Mouse (Mus musculus) c-Kit-negative CD71-positive TER-119-positive erythroid progenitor cells, embryonic 14.5 days (primary cell): ENCODE data around the gene Prr15.

Source experiments
- DNase-seq: peaks from one replicate; pipeline ENCODE4 v3.0.0-alpha.2; 2013; ENCODE audit warnings: low read depth, low spot score

The Prr15 gene

GRCm38 (mm10) chr6:54325246-54325885, at the start of gene Prr15:
Prr15 (plus strand) TSS chr6:54325835.
- no peak for DNase-seq

GRCm38 (mm10) chr6:54277234-54277633, 48.4 kb upstream of the Prr15 start:
- no peak for DNase-seq

GRCm38 (mm10) chr6:54277828-54278227, 47.8 kb upstream of the Prr15 start:
- DNase-seq, result no peak

- DNase-seq, result no peak
Measured at GRCm38 (mm10) chr6:54278613-54279012, 47.0 kb upstream of the Prr15 start.

- no peak for DNase-seq
Measured at GRCm38 (mm10) chr6:54279391-54279790, 46.2 kb upstream of the Prr15 start.

DNA sequence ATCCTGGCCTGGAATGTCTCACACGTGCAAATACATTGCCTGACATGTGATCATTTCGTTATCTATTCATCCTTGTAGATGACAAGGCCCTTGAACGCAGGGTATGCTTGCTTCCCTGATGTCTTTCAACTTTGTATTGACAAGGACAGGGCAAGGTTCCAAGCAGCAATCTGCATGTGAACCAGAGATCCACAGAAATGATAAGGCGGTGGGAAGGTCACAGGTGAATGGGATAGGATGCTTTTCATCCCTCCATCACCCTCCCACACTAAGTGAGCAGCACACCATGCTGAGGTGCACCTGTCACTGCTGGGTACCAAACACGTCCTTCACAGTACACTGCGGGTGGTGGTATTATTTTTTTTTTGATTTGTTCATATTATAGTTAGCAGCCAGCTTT, 45.4 kb upstream of the Prr15 start:
- DNase-seq, result no peak

DNA sequence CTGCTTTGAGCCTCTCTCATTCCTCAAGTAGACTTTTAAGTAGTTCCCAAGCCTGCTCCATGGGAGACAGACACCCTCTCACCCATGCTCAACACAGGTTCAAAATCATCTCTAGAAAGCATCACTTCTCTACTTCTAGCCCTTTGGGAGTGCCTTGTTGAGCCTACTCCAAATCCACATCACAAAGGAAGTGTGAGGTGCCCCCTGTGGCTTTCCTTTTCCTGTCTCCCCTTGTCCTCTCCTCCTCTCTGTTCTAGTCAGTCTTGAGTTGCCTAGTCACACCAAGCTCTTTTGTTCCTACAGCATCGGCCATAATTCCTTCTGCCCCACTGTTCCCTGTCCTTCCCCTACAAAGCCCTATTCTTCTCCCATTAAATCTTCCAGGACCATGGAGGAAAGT, 42.3 kb upstream of the Prr15 start:
- no peak for DNase-seq

DNA sequence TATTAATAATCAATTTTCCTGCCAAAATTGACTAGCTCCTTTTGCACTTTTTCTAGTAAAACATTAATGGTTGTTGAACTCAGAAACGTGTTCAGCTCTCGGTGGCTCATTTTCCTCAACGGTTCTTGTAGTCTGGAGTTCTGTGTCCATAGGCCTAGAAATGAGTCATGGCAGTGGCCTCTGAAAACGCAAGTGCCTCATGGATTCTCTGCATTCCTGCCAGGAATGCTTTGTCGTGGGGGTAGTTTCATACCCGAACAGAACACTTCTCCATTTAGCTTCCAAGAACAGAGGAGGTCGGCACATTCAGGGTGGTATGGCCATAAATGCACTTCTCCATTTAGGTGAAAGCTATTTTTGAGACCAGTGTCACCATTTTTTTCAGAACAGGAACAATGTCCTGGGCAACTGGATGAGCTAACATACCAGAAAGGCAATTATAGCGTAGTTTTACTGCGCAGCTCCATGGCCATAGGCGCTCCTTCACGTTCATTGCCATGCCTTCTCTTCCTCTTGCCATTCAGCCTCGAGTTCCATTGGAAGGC, 41.4 kb upstream of the Prr15 start:
- DNase-seq, result no peak

DNA sequence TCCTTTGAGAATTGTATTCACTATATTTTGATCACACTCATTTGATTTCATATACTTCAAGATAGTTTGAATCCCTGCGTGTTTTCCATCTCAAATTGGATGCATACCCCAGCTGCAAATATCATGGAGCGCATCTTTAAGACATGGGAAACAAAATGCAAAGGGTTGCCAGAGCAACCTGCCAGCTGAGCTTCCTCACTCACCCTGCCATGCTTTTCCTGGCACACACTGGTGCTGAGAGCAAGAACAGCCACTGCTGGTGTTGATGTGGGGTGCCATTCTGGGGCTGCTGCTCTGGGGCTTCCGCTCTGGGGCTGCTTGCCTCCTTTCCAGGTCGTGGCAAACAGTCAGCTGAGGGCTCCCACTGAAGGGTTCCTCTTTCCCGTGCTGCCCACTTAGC, 38.8 kb upstream of the Prr15 start:
- no peak for DNase-seq

GRCm38 (mm10) chr6:54289774-54290500, 35.7 kb upstream of the Prr15 start:
- no peak for DNase-seq

DNA sequence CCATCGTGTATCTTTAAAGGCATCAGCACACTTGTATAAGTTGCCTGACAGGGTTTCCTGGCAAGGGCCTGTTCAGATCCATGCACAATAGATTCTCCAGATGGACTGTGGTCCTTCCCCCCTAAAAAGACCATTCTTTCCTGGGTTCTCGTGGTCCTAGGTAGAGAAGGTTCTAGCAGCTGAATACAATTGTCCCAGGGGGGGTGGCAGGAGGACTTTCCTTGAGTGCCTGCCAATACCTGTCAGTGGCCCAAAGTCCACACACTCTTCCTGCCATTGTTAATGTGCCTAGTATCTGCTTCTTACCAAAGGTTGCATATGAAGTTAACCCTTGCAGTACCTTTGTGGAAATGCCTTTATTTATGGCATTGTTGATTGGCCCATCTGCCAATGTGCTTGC, 28.4 kb upstream of the Prr15 start:
- DNase-seq, result no peak

- no peak for DNase-seq
Measured at GRCm38 (mm10) chr6:54299417-54299816, 26.2 kb upstream of the Prr15 start.

DNA sequence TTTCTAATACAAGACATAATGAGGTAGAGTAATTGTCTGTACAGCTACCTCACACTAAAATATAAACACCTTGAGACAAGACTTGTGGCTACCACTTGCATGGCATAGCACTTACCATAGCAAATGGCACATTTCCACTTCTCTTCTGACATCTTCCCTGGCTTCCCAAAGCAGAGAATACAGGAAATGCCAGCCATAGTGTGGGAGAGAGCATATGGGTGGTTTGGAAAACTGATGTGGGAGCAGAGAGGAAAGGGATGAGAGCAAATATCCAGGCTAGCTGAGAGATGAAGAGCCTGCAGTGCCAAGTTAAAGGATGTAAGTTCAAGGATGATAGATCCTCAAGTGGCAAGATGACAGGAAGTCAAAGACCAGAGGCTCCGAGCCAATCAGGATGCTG, 19.9 kb upstream of the Prr15 start:
- no peak for DNase-seq

DNA sequence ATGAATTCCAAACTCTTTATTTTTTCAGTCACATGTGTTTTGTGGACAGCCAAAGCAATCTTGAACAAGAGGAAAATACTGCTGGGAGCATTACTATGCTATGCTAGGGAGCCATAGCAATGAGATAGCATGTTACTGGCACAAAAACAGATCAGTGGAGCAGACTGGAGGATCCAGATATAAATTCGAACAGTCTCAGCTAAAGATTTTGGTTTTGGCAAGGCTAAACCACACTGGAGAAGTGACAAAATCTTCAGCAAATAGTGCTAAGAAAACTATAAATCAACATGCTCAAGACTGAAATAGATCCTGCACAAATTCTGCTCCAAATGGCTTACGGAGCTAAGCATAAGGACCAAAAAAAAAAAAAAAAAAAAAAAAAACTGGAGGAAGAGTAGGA, 12.6 kb upstream of the Prr15 start:
- DNase-seq, result no peak

- no peak for DNase-seq
Measured at GRCm38 (mm10) chr6:54318618-54319017, 7.0 kb upstream of the Prr15 start.

DNA sequence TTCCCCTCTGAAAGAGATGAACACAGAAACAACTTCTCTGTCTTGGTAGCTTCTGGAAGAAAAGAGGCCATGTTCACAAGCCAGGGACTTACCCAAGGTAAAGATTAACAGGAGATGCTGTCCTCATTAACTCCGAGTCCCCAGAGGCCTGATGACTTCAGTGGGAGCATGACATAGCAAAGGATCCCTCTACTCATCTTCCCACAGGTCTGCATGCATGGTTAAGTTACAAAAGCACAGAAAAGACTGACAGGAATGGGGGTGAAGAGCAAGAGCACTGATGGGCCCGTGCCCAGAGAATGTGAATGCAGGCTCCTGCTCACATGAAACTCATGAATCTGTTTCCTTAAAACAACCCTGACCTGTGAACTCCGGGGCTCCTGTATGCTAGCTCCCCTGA, 6.4 kb upstream of the Prr15 start:
- no peak for DNase-seq

- no peak for DNase-seq
Measured at GRCm38 (mm10) chr6:54320236-54320635, 5.4 kb upstream of the Prr15 start.

- DNase-seq, result no peak
Measured at GRCm38 (mm10) chr6:54326671-54327625, 1.3 kb downstream of the Prr15 start.

- DNase-seq, result no peak
Measured at GRCm38 (mm10) chr6:54327626-54328003, 2.0 kb downstream of the Prr15 start.

- no peak for DNase-seq
Measured at GRCm38 (mm10) chr6:54328783-54329182, 3.1 kb downstream of the Prr15 start.

- no peak for DNase-seq
Measured at GRCm38 (mm10) chr6:54329598-54329997, 4.0 kb downstream of the Prr15 start.

GRCm38 (mm10) chr6:54330166-54330565, 4.5 kb downstream of the Prr15 start:
- no peak for DNase-seq
